Mouse (Mus musculus) splenic B cell, adult 2 months (primary cell): ENCODE results near the gene Smg9.

Experiments
- DNase-seq: peaks from one replicate; pipeline ENCODE4 v3.0.0-alpha.2; 2011; ENCODE audit warnings: low read depth, low spot score
- H3K27me3 ChIP-seq: 2 replicates; pipeline ENCODE4 v1.6.1; 2012; ENCODE audit warnings: mild to moderate bottlenecking, low read length, moderate library complexity, mixed read lengths; ENCODE audit not compliant: control insufficient read depth, poor library complexity, insufficient read depth, severe bottlenecking
- H3K36me3 ChIP-seq: 2 replicates; pipeline ENCODE4 v1.6.1; 2012; ENCODE audit warnings: mild to moderate bottlenecking, low read length, moderate library complexity, mixed read lengths; ENCODE audit not compliant: control insufficient read depth, poor library complexity, insufficient read depth, severe bottlenecking

The Smg9 gene

GRCm38 (mm10) chr7:24399256-24400081, at the start of gene Smg9:
Gene Smg9, plus strand, starts transcription at chr7:24399619.
- peak; percentile 100 for DNase-seq
- Histone ChIP-seq H3K27me3 (no peaks in the 10 kb centered on the region), H3K36me3 (peaks cover 4% of the 10 kb centered on the region; the same call in 1 of the 2 replicates)

- no peaks in the 10 kb centered on the region for H3K36me3 ChIP-seq
- no peaks in the 10 kb centered on the region for H3K27me3 ChIP-seq
- no peak for DNase-seq
Observed at GRCm38 (mm10) chr7:24355646-24356045, 43.8 kb upstream of the Smg9 start.

- H3K36me3 ChIP-seq: no peaks in the 10 kb centered on the region
- H3K27me3 ChIP-seq: no peaks in the 10 kb centered on the region
- no peak for DNase-seq
Observed at GRCm38 (mm10) chr7:24356081-24356480, 43.3 kb upstream of the Smg9 start.

- no peaks in the 10 kb centered on the region for H3K27me3 ChIP-seq
- no peaks in the 10 kb centered on the region for H3K36me3 ChIP-seq
- DNase-seq: peak; percentile 53
Observed at GRCm38 (mm10) chr7:24357899-24358298, 41.5 kb upstream of the Smg9 start.

GRCm38 (mm10) chr7:24359269-24359668, 40.1 kb upstream of the Smg9 start:
- H3K36me3 ChIP-seq: no peaks in the 10 kb centered on the region
- no peak for DNase-seq
- H3K27me3 ChIP-seq: no peaks in the 10 kb centered on the region

- DNase-seq: peak; percentile 44
- Histone ChIP-seq H3K36me3 (no peaks in the 10 kb centered on the region), H3K27me3 (no peaks in the 10 kb centered on the region)
Observed at GRCm38 (mm10) chr7:24361001-24361400, 38.4 kb upstream of the Smg9 start.

GRCm38 (mm10) chr7:24363228-24363627, 36.2 kb upstream of the Smg9 start:
- DNase-seq: peak; percentile 68
- H3K27me3 ChIP-seq: no peaks in the 10 kb centered on the region
- H3K36me3 ChIP-seq: no peaks in the 10 kb centered on the region

GRCm38 (mm10) chr7:24364827-24365226, 34.6 kb upstream of the Smg9 start:
- Histone ChIP-seq H3K36me3 (no peaks in the 10 kb centered on the region), H3K27me3 (no peaks in the 10 kb centered on the region)
- peak; percentile 91 for DNase-seq

GRCm38 (mm10) chr7:24365258-24366014, 34.0 kb upstream of the Smg9 start:
- no peak for DNase-seq
- Histone ChIP-seq H3K27me3 (no peaks in the 10 kb centered on the region), H3K36me3 (no peaks in the 10 kb centered on the region)

GRCm38 (mm10) chr7:24366716-24367632, 32.4 kb upstream of the Smg9 start:
- Histone ChIP-seq H3K27me3 (no peaks in the 10 kb centered on the region), H3K36me3 (no peaks in the 10 kb centered on the region)
- no peak for DNase-seq

- H3K36me3 ChIP-seq: no peaks in the 10 kb centered on the region
- no peak for DNase-seq
- H3K27me3 ChIP-seq: no peaks in the 10 kb centered on the region
Observed at GRCm38 (mm10) chr7:24368226-24368625, 31.2 kb upstream of the Smg9 start.

- H3K36me3 ChIP-seq: no peaks in the 10 kb centered on the region
- no peaks in the 10 kb centered on the region for H3K27me3 ChIP-seq
- peak; percentile 35 for DNase-seq
Observed at GRCm38 (mm10) chr7:24368946-24369345, 30.5 kb upstream of the Smg9 start.

- peak; percentile 79 for DNase-seq
- no peaks in the 10 kb centered on the region for H3K36me3 ChIP-seq
- no peaks in the 10 kb centered on the region for H3K27me3 ChIP-seq
Observed at GRCm38 (mm10) chr7:24369731-24370541, 29.5 kb upstream of the Smg9 start, which contains the start of gene Kcnn4. Gene Kcnn4, plus strand, starts transcription at chr7:24370263.
